Mouse (Mus musculus) forebrain, embryonic 13.5 days (tissue): ENCODE measurements around the gene Ank3. TPM values are rescaled to one million over a fixed set of nuclear protein-coding genes. Genes with fewer than 3 reads are reported as not detected.

Experiments used
- ATAC-seq: fragments of 200-750 bp; cut with Nextera tagmentation; 2 replicates; pipeline ENCODE4 v1.8.0; 2017
- H3K27ac ChIP-seq: fragments of 300-500 bp; sonication (generic); 2 replicates; pipeline ENCODE4 v1.5.1; 2015; ENCODE audit warnings: inconsistent platforms, mild to moderate bottlenecking, moderate library complexity
- H3K27me3 ChIP-seq: fragments of 300-500 bp; sonication (generic); 2 replicates; pipeline ENCODE4 v1.6.1; 2015; ENCODE audit warnings: mild to moderate bottlenecking, inconsistent platforms
- H3K36me3 ChIP-seq: fragments of 300-500 bp; sonication (generic); 2 replicates; pipeline ENCODE4 v1.6.1; 2015; ENCODE audit warnings: mild to moderate bottlenecking, inconsistent platforms; ENCODE audit not compliant: poor library complexity, severe bottlenecking
- H3K4me1 ChIP-seq: fragments of 300-500 bp; sonication (generic); 2 replicates; pipeline ENCODE4 v1.6.1; 2015; ENCODE audit warnings: inconsistent platforms
- H3K4me2 ChIP-seq: fragments of 300-500 bp; sonication (generic); 2 replicates; pipeline ENCODE4 v1.6.1; 2015; ENCODE audit warnings: inconsistent platforms, mild to moderate bottlenecking, moderate library complexity
- H3K4me3 ChIP-seq: fragments of 300-500 bp; sonication (generic); 2 replicates; pipeline ENCODE4 v1.5.1; 2015; ENCODE audit warnings: mild to moderate bottlenecking, inconsistent platforms
- H3K9ac ChIP-seq: fragments of 300-500 bp; sonication (generic); 2 replicates; pipeline ENCODE4 v1.6.1; 2015; ENCODE audit warnings: mild to moderate bottlenecking, inconsistent platforms
- H3K9me3 ChIP-seq: fragments of 300-500 bp; sonication (generic); replicated peaks from 2 replicates; pipeline ENCODE4 v1.6.1; 2016; ENCODE audit warnings: inconsistent platforms
- WGBS: fragments of 180-500 bp; shearing (Covaris S2); methylation state at CpG from one replicate; pipeline ENCODE4 v1.1.7; 2015; 5-methylcytosine and 5-hydroxymethylcytosine counted together
- polyA plus RNA-seq: library from polyadenylated mRNA; unstranded; fragments of >200 nt; fragmentation: Nextera tagmentation; extraction: Ambion mirVana; gene quantifications from 2 replicates; pipeline ENCODE4 v1.2.1, GENCODE M21; 2015

The Ank3 gene
- polyA plus RNA-seq, 1 experiment from 2014 or later, result 63.5 TPM

DNA sequence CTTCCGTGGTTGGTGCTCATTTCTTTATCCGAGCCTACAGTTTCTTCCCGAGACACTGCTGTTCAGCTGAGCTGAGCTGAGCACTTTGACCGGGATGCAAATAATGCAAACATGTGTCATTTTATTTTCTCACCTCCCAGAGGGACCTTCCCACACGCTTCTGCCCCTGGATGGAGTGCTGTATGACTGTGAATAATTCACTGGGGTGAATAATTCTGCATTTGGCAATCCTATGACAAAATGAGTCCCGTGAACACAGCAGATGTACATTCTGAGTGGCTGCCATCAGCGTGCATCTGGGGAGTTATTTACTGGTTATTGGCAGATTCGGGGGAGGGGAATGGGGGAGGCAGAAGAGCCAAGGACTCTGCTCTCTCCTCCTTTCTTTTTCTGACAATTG, 345.6 kb downstream of the Ank3 start:
- Histone ChIP-seq H3K27me3 (no peaks in the 10 kb centered on the region), H3K4me1 (peaks cover 32% of the 10 kb centered on the region), H3K4me3 (no peak overlapping the region), H3K9me3 (no peaks in the 10 kb centered on the region), H3K4me2 (peak overlapping the region; percentile 10), H3K27ac (peak overlapping the region; percentile 77), H3K9ac (no peak overlapping the region), H3K36me3 (no peaks in the 10 kb centered on the region)
- peak; percentile 86 for ATAC-seq
- 51% methylated on average over 8 of the region's 8 CpGs for WGBS

- no peaks in the 10 kb centered on the region for H3K36me3 ChIP-seq
- peaks cover 32% of the 10 kb centered on the region for H3K4me1 ChIP-seq
- H3K27ac ChIP-seq, result peak overlapping the region; percentile 77
- ATAC-seq, result no peak
- H3K27me3 ChIP-seq, result no peaks in the 10 kb centered on the region
- WGBS, result 74% methylated on average over 5 of the region's 5 CpGs
- no peak overlapping the region for H3K4me3 ChIP-seq
- H3K9ac ChIP-seq, result no peak overlapping the region
- H3K4me2 ChIP-seq, result peak overlapping the region; percentile 10; the same call in 1 of the 2 replicates
- no peaks in the 10 kb centered on the region for H3K9me3 ChIP-seq
Observed at GRCm38 (mm10) chr10:69744871-69745270, 346.3 kb downstream of the Ank3 start.

DNA sequence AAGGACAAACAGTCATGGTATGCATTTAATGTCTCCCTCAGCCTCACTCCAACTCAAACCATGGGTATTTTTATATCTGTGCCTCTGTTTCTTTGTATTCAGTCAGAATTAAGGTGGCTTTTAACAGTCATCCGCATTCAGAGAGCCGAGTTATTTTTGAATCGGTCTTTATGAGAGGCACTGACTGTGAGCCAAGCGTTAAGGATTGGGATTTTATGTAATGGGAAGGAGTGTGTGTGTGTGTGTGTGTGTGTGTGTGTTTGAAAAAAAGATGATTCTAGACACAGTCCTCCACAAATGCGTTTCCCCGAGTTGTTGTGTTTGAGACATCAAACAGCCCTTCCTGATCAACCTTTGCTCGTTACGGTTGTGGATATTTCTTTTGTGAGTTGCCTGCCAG, 347.7 kb downstream of the Ank3 start:
- Histone ChIP-seq H3K9me3 (no peaks in the 10 kb centered on the region), H3K4me3 (no peak overlapping the region), H3K36me3 (no peaks in the 10 kb centered on the region), H3K27me3 (no peaks in the 10 kb centered on the region), H3K4me2 (no peak overlapping the region), H3K4me1 (peaks cover 32% of the 10 kb centered on the region), H3K27ac (no peak overlapping the region), H3K9ac (no peak overlapping the region)
- WGBS, result 64% methylated on average over 8 of the region's 8 CpGs
- ATAC-seq, result no peak

DNA sequence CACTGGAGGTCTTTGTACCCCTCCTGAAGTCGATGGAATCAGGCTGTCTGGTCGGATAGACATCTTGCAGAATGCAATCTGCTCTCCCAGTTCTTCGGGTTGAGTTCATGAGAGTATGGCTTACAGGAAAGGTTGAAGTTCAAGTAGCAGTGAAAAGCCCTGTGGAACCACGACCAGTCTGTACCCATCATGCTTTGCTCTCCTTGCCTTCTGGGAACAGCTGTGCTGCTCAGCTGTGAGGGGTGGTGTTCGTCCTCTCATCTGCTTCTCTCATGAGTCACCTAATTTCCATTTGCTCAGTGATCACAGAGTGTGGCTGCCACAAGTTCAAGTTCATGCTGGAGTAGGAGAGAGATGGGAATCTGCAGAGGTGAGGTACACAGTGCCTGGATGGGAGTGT, 348.2 kb downstream of the Ank3 start:
- Histone ChIP-seq H3K4me2 (no peak overlapping the region), H3K9ac (no peak overlapping the region), H3K36me3 (no peaks in the 10 kb centered on the region), H3K4me3 (no peak overlapping the region), H3K27me3 (no peaks in the 10 kb centered on the region), H3K9me3 (no peaks in the 10 kb centered on the region), H3K27ac (no peak overlapping the region), H3K4me1 (peaks cover 36% of the 10 kb centered on the region)
- ATAC-seq, result peak; percentile 42; the same call in 1 of the 2 replicates
- 56% methylated on average over 5 of the region's 5 CpGs for WGBS

GRCm38 (mm10) chr10:69751416-69751815, 352.8 kb downstream of the Ank3 start:
- Histone ChIP-seq H3K4me2 (no peak overlapping the region), H3K9ac (no peak overlapping the region), H3K27me3 (no peaks in the 10 kb centered on the region), H3K27ac (0 out of 2 replicates have a peak overlapping the region, but pooled peaks have one; percentile 4), H3K4me1 (peaks cover 14% of the 10 kb centered on the region), H3K9me3 (no peaks in the 10 kb centered on the region), H3K36me3 (no peaks in the 10 kb centered on the region), H3K4me3 (no peak overlapping the region)
- 58% methylated on average over 7 of the region's 7 CpGs for whole genome bisulfite sequencing
- ATAC-seq, result no peak

DNA sequence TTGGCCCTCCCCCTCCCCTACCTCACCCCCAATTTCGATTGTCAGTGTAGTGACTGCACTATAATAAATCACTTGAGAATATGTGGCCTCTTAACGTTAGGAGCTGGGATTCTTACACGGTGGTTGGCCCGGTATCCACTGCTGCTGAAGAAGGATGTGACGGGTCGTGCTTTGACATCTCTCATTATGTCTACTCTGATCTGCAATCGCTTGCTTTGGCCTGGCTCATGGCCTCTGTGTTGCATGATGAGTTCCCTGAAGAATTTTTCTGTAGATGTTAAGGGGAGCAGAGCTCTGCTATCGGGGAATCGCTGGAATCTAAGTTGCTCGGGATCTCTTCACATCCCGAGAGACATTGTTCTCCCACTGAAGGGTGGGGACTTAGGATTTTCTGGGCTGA, 354.9 kb downstream of the Ank3 start:
- WGBS, result 79% methylated on average over 11 of the region's 11 CpGs
- H3K4me3 ChIP-seq, result no peak overlapping the region

GRCm38 (mm10) chr10:69756956-69757672, 358.5 kb downstream of the Ank3 start:
- H3K4me3 ChIP-seq, result no peak overlapping the region
- H3K36me3 ChIP-seq, result no peaks in the 10 kb centered on the region
- H3K9me3 ChIP-seq, result no peaks in the 10 kb centered on the region
- ATAC-seq, result no peak
- H3K9ac ChIP-seq, result no peak overlapping the region
- no peaks in the 10 kb centered on the region; the same call in 1 of the 2 replicates for H3K4me1 ChIP-seq
- no peaks in the 10 kb centered on the region for H3K27me3 ChIP-seq
- 82% methylated on average over 4 of the region's 4 CpGs for WGBS
- H3K4me2 ChIP-seq, result no peak overlapping the region
- H3K27ac ChIP-seq, result no peak overlapping the region

More for the DNA sequence above, 354.9 kb downstream of the Ank3 start:
- H3K27ac ChIP-seq, result no peak overlapping the region
- no peak for ATAC-seq
- no peak overlapping the region for H3K9ac ChIP-seq
- H3K4me2 ChIP-seq, result no peak overlapping the region
- no peaks in the 10 kb centered on the region for H3K27me3 ChIP-seq
- 0 out of 2 replicates have a peak, but pooled peaks cover 5% of the 10 kb centered on the region for H3K4me1 ChIP-seq
- H3K36me3 ChIP-seq, result no peaks in the 10 kb centered on the region
- no peaks in the 10 kb centered on the region for H3K9me3 ChIP-seq

DNA sequence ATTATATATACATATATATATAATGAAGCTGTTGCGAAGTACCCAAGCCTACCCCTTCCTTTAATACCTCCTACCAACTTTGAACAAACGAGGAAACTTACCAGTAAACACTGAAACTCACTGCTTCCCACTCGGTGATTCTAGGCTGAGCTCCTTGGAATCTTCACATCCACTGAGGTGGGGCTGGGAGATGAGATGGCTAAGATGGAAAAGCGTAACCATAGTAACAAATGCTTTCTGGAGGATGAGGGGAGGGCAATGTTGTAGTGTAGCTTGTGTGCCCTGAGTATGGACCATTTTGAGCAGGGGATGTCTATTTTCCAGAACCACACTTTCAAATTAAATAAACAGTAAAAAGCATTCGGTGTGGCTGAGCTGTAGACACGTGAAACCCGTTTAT, 364.4 kb downstream of the Ank3 start:
- 69% methylated on average over 7 of the region's 7 CpGs for WGBS
- Histone ChIP-seq H3K4me3 (no peak overlapping the region), H3K27ac (no peak overlapping the region; the same call in 1 of the 2 replicates), H3K27me3 (no peaks in the 10 kb centered on the region), H3K4me1 (peaks cover 25% of the 10 kb centered on the region), H3K4me2 (no peak overlapping the region), H3K9ac (no peak overlapping the region), H3K36me3 (no peaks in the 10 kb centered on the region), H3K9me3 (no peaks in the 10 kb centered on the region)
- ATAC-seq, result 0 out of 2 replicates have a peak, but pooled peaks have one; percentile 37

DNA sequence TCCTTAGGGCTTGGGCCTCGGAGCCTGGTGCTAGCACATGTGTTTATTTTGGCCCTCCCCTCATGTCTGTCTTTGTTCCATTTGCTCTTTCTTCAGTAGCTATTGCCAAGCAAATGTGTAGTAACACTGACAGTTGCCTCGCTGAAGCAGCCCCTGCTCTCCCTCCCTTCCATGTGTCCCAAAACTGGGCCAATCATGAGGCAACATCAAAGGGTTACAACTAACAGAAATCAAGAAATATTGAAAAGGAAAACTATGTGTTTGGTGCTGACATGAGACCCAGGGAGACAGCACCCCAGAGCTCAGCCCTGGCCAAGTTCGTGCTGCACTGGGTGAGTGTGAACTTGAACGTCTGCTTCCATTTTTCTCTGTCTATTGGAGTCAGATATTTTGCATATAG, 365.8 kb downstream of the Ank3 start:
- H3K4me3 ChIP-seq, result no peak overlapping the region
- ATAC-seq, result peak; percentile 84
- no peak overlapping the region for H3K9ac ChIP-seq
- no peaks in the 10 kb centered on the region for H3K27me3 ChIP-seq
- H3K4me1 ChIP-seq, result peaks cover 25% of the 10 kb centered on the region
- H3K27ac ChIP-seq, result peak overlapping the region; percentile 72
- no peaks in the 10 kb centered on the region for H3K9me3 ChIP-seq
- 45% methylated on average over 4 of the region's 4 CpGs for WGBS
- H3K4me2 ChIP-seq, result no peak overlapping the region
- no peaks in the 10 kb centered on the region for H3K36me3 ChIP-seq

DNA sequence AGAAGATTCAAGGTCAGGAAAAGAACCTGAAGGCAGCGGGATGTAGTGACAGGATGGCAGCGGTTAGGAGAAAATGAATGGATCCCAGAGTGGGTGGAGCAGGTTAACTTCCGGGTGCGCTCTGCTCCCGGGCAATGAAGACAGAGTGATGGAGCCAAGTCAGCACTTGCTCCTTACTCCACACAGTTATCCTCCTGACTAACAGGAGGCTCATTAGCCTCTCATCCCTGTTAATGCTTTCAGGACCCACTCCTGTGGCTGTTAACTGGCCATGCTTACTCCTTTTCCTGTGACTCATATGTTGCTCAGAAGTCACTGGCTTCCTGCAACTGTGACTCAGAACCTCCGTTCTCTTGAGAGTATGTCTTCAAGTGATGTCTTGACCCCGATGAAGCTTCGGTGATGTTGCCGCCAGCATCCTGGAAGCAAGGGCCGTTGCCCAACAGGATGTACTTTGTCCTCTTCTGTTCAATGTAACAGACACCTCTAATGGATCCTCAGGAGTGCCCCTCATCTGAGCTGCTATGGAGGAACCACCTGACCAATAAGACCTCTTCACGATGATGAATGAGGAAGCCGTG, 378.6 kb downstream of the Ank3 start:
- H3K9ac ChIP-seq, result no peak overlapping the region
- ATAC-seq, result no peak
- no peaks in the 10 kb centered on the region for H3K27me3 ChIP-seq
- H3K4me3 ChIP-seq, result no peak overlapping the region
- no peak overlapping the region for H3K27ac ChIP-seq
- H3K4me2 ChIP-seq, result no peak overlapping the region
- H3K36me3 ChIP-seq, result no peaks in the 10 kb centered on the region
- H3K4me1 ChIP-seq, result peaks cover 10% of the 10 kb centered on the region; the same call in 1 of the 2 replicates
- 88% methylated on average over 12 of the region's 12 CpGs for WGBS
- no peaks in the 10 kb centered on the region for H3K9me3 ChIP-seq

GRCm38 (mm10) chr10:69777736-69778135, 379.2 kb downstream of the Ank3 start:
- Histone ChIP-seq H3K4me1 (peaks cover 10% of the 10 kb centered on the region; the same call in 1 of the 2 replicates), H3K27me3 (no peaks in the 10 kb centered on the region), H3K4me2 (no peak overlapping the region), H3K4me3 (no peak overlapping the region), H3K9ac (no peak overlapping the region), H3K27ac (no peak overlapping the region), H3K36me3 (no peaks in the 10 kb centered on the region), H3K9me3 (no peaks in the 10 kb centered on the region)
- WGBS, result 74% methylated on average over 11 of the region's 11 CpGs
- ATAC-seq, result no peak

- H3K27me3 ChIP-seq, result no peaks in the 10 kb centered on the region
- H3K36me3 ChIP-seq, result no peaks in the 10 kb centered on the region
- H3K4me1 ChIP-seq, result peaks cover 10% of the 10 kb centered on the region; the same call in 1 of the 2 replicates
- 87% methylated on average over 3 of the region's 3 CpGs for WGBS
- no peak overlapping the region for H3K27ac ChIP-seq
- no peaks in the 10 kb centered on the region for H3K9me3 ChIP-seq
- H3K4me2 ChIP-seq, result no peak overlapping the region
- H3K9ac ChIP-seq, result no peak overlapping the region
- ATAC-seq, result no peak
- H3K4me3 ChIP-seq, result no peak overlapping the region
Observed at GRCm38 (mm10) chr10:69779246-69779645, 380.7 kb downstream of the Ank3 start.
